Mouse (Mus musculus) MN1 (cell line): ENCODE measurements around the gene Gen1.

Experiments
- DNase-seq: peaks from one replicate; pipeline ENCODE4 v3.0.0-alpha.2; 2016; ENCODE audit warnings: low spot score

The Gen1 gene

GRCm38 (mm10) chr12:11265382-11266281, at the start of gene Gen1, which contains the start of gene Smc6:
Gene Gen1 (minus strand): TSS chr12:11265801.
Gene Smc6 (plus strand): TSS chr12:11265886.
- peak; percentile 94 for DNase-seq

GRCm38 (mm10) chr12:11313840-11314239, 48.2 kb upstream of the Gen1 start:
- DNase-seq: no peak

GRCm38 (mm10) chr12:11311106-11311505, 45.5 kb upstream of the Gen1 start:
- DNase-seq: no peak

DNA sequence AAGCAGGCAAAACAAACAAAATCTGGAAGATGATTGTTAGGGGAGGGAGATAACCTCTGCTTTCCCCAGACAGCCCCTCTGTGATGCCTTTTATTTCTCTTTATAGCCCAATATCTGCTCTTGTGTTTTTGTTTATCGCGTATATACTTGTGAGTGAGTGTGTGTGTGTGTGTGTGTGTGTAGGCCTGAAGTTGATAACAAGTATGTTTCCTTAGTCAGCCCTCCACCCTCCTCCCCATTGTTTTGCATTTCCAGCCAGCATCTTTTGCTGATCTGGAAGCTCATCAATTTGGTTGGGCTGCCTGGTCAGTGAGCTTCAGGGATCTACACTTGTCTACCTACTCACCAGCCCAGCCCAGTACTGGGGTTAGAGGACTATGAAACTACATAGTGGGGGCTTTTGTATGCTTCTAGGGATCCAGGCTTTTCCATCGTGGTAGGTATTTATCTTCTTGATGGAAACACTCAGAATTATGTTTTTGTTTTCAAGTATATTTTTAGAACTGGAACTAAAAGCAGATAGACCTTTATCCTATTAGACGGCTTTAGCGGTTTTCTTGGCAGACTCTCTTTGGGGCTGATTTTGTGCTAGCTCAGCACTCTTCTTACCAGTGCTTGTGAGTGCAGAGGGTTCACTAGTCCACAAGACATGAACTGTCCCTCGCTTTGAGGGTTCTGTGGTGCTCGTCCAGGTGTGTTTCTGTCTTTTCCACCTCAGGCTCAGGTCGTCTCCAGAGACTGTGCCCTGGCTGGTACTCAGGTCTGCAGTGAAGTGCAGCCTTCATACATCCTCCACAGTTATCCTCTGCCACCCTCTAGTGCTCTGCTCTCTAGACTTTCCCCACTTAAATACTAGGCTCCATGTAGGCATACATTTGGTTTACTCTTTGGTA, 41.4 kb upstream of the Gen1 start:
- DNase-seq: no peak

- no peak for DNase-seq
These were observed 35.3 kb upstream of the Gen1 start for GRCm38 (mm10) chr12:11300858-11301257.

DNA sequence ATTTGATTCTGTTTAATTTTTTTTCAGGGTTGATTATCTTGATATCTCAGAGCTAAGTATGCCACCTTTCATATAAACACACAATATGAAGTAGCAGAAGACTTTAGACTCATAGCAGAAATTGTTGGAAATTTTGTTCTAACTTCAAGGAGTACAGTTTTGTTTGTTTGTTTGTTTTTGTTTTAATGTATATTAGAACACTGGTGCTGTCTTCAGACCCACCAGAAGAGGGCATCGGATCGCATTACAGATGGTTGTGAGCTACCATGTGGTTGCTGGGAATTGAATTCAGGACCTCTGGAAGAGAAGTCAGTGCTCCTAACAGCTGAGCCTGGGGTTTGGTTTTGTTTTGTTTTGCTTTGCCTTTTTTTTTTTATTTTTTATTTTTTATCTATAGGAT, 20.8 kb upstream of the Gen1 start:
- no peak for DNase-seq

- no peak for DNase-seq
These were observed 16.0 kb upstream of the Gen1 start for GRCm38 (mm10) chr12:11281584-11281983.

- DNase-seq: no peak
These were observed 14.3 kb upstream of the Gen1 start for GRCm38 (mm10) chr12:11279886-11280285.

DNA sequence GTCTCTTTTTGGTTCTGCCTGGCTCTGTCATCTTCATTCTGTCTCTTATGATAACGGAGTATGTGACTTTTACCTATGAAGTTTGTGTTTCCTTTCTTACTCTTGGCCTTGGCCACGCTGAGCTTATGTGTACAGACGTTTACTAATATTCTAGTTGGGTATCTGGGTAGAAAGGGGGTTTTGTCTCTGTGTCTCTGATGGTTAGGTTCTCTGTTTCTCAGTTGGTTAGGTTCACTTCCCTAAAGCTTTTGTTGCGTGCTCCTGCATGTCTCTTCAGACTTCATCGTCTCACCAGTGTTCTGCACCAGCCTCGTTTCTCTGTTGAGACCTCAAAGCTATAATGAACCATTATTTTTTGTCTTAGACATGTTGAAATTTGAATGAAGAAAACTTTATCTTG, 11.6 kb upstream of the Gen1 start:
- no peak for DNase-seq

- DNase-seq: no peak
These were observed 11.0 kb upstream of the Gen1 start for GRCm38 (mm10) chr12:11276632-11277031.

- no peak for DNase-seq
These were observed 7.6 kb upstream of the Gen1 start for GRCm38 (mm10) chr12:11273185-11273584.

DNA sequence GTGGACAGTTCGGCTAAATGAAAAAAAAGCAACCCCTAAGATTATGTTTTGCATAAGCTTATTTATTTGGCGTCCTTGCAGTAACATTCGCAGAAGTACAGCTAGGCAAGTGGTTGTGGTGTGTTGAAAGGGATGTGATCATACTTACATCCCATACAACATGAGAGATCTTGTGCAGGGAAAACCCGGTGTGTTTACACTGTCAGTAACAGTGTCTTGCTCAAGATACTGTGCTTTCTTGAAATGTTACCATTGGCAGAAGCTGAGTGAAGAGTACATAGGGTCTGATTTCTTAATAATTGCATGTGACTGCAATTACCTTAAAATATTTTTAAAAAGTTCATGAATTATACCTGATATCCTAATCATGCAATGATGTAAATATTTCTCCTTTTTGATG, 7.0 kb upstream of the Gen1 start:
- DNase-seq: no peak

GRCm38 (mm10) chr12:11267030-11267429, 1.4 kb upstream of the Gen1 start:
- no peak for DNase-seq

DNA sequence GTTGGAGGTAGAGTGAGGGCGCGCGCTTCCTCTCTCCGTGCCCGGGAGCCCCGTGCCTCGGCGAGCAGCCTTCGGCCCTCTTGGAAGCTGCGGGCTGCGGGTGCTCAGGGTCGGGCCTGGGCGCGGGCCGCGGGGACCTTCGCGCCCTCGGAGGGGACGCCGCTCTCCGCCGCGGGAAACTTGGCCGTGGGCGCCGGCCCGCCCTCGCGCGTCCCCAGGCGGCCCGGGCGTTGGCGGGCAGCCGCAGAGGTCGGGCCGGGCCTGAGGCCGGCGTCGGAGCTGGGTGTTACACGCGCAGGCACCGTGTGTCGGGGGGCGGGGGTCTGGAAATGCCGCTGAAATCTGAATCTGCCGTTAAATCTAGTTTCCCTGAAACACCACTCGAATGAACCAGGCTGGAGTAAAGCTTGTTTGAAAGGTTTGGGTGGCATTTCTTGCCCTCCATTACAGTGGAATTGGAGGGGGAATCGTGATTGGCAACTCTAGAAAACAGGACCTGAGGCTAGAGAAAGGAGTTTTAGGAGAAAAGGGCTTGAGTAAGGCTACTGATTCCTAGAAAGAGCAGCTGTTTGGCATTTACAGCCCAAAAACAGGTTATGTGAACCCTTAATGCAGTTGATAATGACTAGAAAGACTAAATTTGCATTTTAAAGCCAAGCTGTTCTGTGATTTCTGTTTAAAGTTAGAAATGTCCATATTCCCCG, 833 bp upstream of the Gen1 start:
- DNase-seq: peak; percentile 53

DNA sequence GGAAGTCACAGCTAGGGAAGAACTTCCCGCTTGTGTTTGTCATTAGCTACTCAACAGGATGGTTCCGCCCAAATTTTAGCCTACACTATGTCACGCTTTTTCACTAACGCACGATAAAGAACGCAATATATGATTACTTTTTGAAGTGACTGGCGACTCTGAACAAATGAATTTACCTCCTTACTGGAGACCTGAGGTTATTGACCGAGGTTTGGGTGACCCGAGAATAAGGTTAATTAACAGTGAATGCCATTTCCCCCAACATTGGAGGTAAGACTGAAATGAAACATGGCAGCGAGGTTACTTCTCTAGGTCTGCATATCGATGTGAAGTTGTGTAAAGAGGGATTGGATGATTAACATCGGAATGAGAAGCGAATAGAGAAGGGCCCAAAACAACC, 706 bp downstream of the Gen1 start:
- no peak for DNase-seq

GRCm38 (mm10) chr12:11250322-11250721, 15.3 kb downstream of the Gen1 start:
- DNase-seq: no peak

DNA sequence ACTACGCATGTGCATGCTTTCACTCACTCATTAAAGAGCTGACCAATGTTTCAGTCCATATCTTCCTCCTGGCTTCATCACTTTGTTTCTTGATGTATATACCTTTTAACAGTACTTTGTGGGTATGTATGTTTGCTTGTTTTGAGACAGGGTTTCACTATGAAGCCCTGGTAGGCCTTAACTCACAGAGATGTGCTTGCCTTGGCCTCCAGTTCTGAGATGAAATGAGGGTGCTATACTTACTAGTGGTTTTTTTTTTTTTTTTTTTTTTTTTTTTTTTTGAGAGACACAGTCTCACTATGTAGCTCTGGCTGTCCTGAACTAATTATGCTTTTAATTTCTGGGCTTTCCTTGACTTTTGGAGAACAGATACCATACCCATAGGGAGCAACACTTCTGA, 18.1 kb downstream of the Gen1 start:
- DNase-seq: no peak

- DNase-seq: no peak
These were observed 29.6 kb downstream of the Gen1 start for GRCm38 (mm10) chr12:11235996-11236395.

DNA sequence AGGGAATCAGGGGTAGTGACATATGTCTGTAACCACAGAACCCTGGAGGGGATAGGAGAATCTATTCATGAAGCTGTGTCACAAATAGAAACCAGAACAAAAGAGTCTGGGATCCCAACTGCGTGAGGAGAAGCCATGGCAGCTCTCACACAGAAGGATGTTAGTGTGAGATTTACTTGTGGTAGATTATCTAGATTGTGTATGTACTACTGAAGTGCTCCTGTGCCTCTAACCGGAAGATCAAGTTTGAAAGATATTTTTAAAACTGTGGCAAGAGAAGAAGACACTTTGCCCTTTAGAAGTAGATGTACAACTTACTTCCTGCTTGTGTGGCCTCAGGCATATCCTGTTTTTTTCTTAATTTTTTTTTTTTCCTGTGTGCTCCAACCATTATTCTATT, 35.3 kb downstream of the Gen1 start:
- DNase-seq: no peak

DNA sequence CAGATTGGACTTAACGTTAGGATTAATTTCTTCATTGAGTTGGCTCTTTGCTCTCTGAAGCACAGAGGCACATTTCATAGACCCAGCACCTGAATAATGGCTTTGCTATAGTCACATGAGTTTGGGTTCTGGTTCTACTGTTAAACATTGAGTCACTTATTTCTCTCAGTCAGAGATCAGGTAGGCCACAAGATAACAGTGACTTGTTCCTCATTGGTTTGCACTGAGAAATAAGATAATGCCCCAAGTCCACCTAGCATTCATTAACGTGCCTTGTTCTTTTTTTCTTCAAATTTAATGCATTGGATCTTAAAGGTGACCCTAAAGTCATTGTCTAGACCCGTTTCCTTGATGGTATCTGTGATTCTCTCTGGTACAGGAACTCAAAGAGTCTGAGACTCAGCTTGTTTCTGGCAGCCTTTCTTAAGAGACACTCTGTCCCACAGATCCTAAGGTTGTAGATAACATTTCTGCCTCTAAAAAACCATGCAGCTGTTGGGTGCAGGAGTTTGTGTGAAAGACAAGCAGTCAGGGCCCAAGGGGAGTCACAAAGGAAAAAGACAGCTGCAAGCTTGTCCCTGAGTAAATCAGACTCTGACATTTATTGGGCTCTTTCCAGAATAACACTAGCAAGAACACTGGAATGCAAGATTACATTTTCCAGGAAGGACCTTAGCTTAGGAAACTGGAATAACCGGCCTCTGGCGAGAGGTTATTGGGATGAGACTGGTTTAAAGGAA, 38.9 kb downstream of the Gen1 start:
- no peak for DNase-seq

DNA sequence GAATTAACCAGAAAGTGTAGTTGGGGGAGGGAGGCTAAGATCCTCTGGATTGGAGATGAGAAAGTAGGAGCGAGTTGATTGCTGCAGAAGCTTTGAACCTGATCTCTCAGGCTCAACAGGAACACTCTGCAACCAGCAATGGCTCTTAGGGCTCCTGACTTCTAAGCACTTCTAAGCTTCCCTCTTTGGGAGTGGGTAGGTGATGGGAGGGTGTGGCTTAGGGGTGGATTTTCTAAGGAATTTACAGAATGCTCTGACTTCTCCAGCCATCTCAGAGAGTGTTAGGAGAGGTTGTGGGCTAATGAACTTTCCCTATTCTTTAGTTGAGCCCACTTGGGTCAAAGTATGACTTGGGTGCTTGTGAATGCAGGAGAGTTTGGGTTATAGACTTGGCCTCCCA, 39.5 kb downstream of the Gen1 start:
- no peak for DNase-seq

DNA sequence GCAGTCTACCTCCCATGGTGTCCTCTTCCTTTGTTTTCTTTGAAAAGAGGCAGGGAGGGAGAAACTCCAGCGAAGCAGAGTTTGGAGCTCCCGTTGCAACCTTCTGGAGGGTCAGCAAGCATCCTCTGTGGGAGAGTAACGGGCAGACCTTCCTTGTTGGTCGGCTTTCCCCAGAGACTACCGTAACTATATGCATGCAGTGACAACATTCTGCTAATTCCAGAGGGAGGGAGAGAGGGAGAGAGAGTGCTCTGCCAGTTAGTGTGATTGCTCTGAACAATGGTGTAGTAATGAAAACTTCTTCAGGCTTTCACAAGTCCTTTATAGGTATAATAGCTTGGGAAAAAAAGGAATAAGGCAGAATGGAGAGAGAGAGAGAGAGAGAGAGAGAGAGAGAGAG, 40.9 kb downstream of the Gen1 start:
- DNase-seq: no peak
